Mouse (Mus musculus) midbrain, embryonic 12.5 days (tissue): ENCODE results near the gene Ramp3. TPM values are rescaled to one million over a fixed set of nuclear protein-coding genes. Genes with fewer than 3 reads are reported as not detected.
A peak's percentile ranks its signal among the peaks of the same experiment; 100 is the strongest.

Experiments
- ATAC-seq: fragments of 200-750 bp; cut with Nextera tagmentation; 2 replicates; pipeline ENCODE4 v1.8.0; 2017; ENCODE audit warnings: low read depth, moderate TSS enrichment, moderate library complexity; ENCODE audit not compliant: low FRiP score
- H3K27ac ChIP-seq: fragments of 300-500 bp; sonication (generic); replicated peaks from 2 replicates; pipeline ENCODE4 v1.5.1; 2016; ENCODE audit warnings: mild to moderate bottlenecking
- H3K27me3 ChIP-seq: fragments of 300-500 bp; sonication (generic); 2 replicates; pipeline ENCODE4 v1.6.1; 2016; ENCODE audit warnings: mild to moderate bottlenecking
- H3K36me3 ChIP-seq: fragments of 300-500 bp; sonication (generic); 2 replicates; pipeline ENCODE4 v1.6.1; 2016
- H3K4me1 ChIP-seq: fragments of 300-500 bp; sonication (generic); 2 replicates; pipeline ENCODE4 v1.6.1; 2016
- H3K4me2 ChIP-seq: fragments of 300-500 bp; sonication (generic); replicated peaks from 2 replicates; pipeline ENCODE4 v1.6.1; 2016; ENCODE audit warnings: mild to moderate bottlenecking, moderate library complexity
- H3K4me3 ChIP-seq: fragments of 300-500 bp; sonication (generic); 2 replicates; pipeline ENCODE4 v1.5.1; 2016; ENCODE audit warnings: mild to moderate bottlenecking
- H3K9ac ChIP-seq: fragments of 300-500 bp; sonication (generic); replicated peaks from 2 replicates; pipeline ENCODE4 v1.6.1; 2016; ENCODE audit warnings: mild to moderate bottlenecking, moderate library complexity
- H3K9me3 ChIP-seq: fragments of 300-500 bp; sonication (generic); 2 replicates; pipeline ENCODE4 v1.6.1; 2016; ENCODE audit warnings: mild to moderate bottlenecking
- WGBS: fragments of 180-500 bp; shearing (Covaris S2); methylation state at CpG from one replicate; pipeline ENCODE4 v1.1.7; 2016; 5-methylcytosine and 5-hydroxymethylcytosine counted together
- polyA plus RNA-seq: library from polyadenylated mRNA; unstranded; fragments of >200 nt; fragmentation: Nextera tagmentation; extraction: Ambion mirVana; gene quantifications from 2 replicates; pipeline ENCODE4 v1.2.1, GENCODE M21; 2016

Ramp3 gene
- polyA plus RNA-seq, 1 experiment from 2014 or later = 6.3 TPM

DNA sequence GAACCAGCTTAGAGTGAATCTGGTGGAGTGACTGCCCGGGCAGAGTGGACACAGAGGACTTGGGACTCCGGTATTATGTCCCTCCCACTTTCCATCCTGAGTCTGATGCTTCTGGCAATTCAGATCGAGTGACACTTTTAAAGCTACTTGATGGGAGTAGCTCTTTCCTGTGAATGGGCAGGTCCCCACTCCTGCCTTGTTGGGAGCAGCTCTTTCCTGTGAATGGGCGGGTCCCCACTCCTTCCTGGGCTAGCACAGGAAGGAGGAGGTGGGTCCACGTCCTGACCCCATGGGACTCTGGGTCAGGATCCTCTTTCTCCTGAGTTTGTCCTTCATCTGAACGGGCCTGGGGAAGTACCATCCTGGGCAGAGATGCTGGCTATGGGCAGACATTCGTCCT lies 17.1 kb downstream of the Ramp3 start:
- Histone ChIP-seq H3K4me3 (no peak overlapping the region), H3K36me3 (no peaks in the 10 kb centered on the region), H3K4me2 (no peak overlapping the region), H3K9me3 (no peaks in the 10 kb centered on the region), H3K27me3 (no peaks in the 10 kb centered on the region), H3K27ac (no peak overlapping the region), H3K9ac (no peak overlapping the region), H3K4me1 (no peaks in the 10 kb centered on the region)
- no peak for ATAC-seq
- WGBS = 69% methylated on average over 7 of the region's 7 CpGs

DNA sequence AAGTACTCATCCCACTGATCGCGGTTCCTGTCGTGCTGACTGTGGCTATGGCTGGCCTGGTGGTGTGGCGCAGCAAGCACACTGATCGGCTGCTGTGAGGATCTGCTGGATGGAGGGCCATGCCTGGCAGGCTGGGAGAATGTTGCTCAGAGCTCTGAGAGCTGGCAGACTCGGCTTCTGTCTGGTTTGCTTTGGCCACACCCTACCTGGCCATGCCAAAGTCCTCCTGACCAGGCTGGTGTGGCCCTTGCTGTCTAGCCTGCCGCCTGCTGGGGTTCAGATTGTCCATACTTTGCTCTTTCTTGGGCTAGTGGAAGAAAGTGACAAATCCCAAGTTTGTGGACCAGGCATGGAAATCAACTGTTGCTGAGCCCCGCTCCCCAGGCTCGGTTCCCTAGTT lies 18.3 kb downstream of the Ramp3 start:
- Histone ChIP-seq H3K9me3 (no peaks in the 10 kb centered on the region), H3K36me3 (no peaks in the 10 kb centered on the region), H3K4me2 (no peak overlapping the region), H3K27ac (no peak overlapping the region), H3K4me1 (no peaks in the 10 kb centered on the region), H3K9ac (no peak overlapping the region), H3K4me3 (no peak overlapping the region), H3K27me3 (no peaks in the 10 kb centered on the region)
- 87% methylated on average over 9 of the region's 9 CpGs for WGBS
- no peak for ATAC-seq

DNA sequence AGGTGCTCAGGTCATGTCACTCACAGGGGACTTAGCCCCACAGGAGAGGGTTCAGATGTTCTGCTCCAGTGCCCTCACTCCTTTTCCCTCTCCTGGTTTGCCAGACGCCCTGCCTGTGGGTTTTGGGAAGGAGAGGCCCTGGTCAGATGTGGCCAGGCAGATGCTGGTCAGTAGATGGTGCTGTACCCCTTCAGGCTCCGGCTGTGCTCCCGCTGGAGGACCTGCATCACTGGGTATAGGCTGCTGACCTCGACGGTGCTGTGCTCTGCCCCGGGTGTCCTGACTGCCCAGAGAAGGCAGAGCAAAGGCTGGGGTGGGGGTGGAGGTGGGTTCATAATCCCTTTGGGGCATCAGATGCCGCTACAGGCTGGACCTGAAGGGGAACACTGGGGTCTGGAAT lies 19.2 kb downstream of the Ramp3 start:
- Histone ChIP-seq H3K27ac (no peak overlapping the region), H3K4me2 (no peak overlapping the region), H3K4me1 (no peaks in the 10 kb centered on the region), H3K9me3 (peaks cover 5% of the 10 kb centered on the region; the same call in 1 of the 2 replicates), H3K36me3 (no peaks in the 10 kb centered on the region), H3K4me3 (no peak overlapping the region), H3K27me3 (no peaks in the 10 kb centered on the region), H3K9ac (no peak overlapping the region; the same call in 1 of the 2 replicates)
- ATAC-seq = peak; percentile 70; the same call in 1 of the 2 replicates
- 20% methylated on average over 7 of the region's 7 CpGs for WGBS

DNA sequence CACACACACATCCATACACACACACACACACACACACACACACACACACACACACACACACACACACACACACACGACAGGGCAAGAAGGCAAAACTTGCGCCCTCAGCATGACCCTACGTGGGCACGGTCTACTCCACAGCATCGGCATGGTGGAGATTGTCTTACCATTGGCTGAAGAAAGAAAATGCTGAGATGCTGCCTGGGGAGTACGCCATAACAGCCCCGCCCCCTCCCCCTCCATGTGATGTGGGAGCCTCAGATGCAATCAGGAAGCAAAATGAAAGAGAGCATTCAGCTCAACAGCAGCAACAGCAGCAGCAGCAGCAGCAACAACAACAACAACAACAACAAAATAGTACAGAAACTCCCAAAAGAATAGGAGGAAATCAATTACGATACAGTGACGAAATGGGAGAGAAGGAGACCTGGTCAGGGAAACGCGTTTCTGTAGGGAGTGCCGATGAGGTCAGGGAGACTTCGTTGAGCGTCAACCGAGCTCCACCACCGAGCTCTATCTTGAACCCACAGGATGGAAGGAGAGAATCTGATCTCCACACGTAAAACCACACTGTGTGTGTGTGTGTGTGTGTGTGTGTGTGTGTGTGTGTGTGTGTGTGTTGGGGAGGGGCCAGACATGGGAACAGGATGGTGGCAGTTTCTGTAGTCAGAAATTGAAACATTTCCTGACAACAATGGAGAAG lies 21.5 kb downstream of the Ramp3 start:
- no peak for ATAC-seq
- no peak overlapping the region for H3K4me2 ChIP-seq

DNA sequence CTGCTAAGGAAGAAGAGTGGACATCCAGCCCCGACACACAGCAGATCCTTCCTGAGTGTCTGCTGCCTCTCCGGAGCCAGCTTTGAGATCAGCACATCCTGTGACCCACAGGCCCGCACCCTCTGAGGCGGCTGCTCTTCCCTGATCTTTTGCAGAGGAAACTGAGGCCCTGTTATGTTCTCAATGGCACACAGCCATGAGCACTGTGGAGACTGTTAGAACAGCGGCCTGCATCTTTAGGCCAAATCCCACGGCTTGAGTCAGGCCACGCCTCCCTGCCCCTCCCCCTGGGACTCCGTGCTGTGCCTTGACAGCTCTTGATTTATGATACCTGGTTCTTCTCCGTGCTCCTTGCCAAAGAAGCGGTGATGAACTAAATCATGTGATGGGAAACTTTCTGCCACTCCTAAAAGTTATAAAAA lies 22.1 kb downstream of the Ramp3 start:
- H3K4me3 ChIP-seq = no peak overlapping the region
- no peaks in the 10 kb centered on the region for H3K27me3 ChIP-seq
- peaks cover 6% of the 10 kb centered on the region; the same call in 1 of the 2 replicates for H3K9me3 ChIP-seq
- H3K9ac ChIP-seq = no peak overlapping the region
- H3K4me1 ChIP-seq = no peaks in the 10 kb centered on the region
- H3K4me2 ChIP-seq = no peak overlapping the region
- no peak for ATAC-seq
- H3K27ac ChIP-seq = no peak overlapping the region
- H3K36me3 ChIP-seq = no peaks in the 10 kb centered on the region
- 40% methylated on average over 10 of the region's 10 CpGs for WGBS

More for the DNA sequence above, 21.5 kb downstream of the Ramp3 start:
- Histone ChIP-seq H3K9ac (no peak overlapping the region), H3K27me3 (no peaks in the 10 kb centered on the region), H3K9me3 (peaks cover 6% of the 10 kb centered on the region; the same call in 1 of the 2 replicates), H3K4me1 (no peaks in the 10 kb centered on the region), H3K27ac (no peak overlapping the region), H3K36me3 (no peaks in the 10 kb centered on the region), H3K4me3 (no peak overlapping the region)
- WGBS = 79% methylated on average over 17 of the region's 17 CpGs

DNA sequence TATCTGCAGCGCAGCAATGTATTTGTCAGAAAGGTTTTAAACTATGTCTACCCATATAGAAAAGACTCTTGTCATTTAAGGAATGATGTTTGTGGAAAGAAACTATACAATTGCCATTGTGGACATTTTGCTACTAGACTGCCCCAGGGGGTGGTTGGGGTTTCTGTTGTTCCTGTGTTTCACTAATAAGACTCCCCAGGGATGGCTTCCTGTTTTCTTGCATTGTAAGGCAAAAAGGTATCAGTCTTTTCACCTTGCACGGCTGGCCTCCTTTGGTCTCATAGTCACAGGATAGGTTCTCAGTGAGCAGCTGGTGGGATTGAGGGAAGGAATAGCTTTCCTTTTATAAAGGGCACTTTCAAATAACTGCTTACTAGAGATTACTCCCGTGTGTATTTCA lies 26.4 kb downstream of the Ramp3 start:
- Histone ChIP-seq H3K27ac (no peak overlapping the region), H3K36me3 (no peaks in the 10 kb centered on the region), H3K27me3 (no peaks in the 10 kb centered on the region), H3K4me1 (no peaks in the 10 kb centered on the region), H3K9me3 (peaks cover 6% of the 10 kb centered on the region; the same call in 1 of the 2 replicates), H3K9ac (no peak overlapping the region), H3K4me3 (no peak overlapping the region), H3K4me2 (no peak overlapping the region)
- no peak for ATAC-seq
- WGBS = 58% methylated on average over 3 of the region's 3 CpGs

DNA sequence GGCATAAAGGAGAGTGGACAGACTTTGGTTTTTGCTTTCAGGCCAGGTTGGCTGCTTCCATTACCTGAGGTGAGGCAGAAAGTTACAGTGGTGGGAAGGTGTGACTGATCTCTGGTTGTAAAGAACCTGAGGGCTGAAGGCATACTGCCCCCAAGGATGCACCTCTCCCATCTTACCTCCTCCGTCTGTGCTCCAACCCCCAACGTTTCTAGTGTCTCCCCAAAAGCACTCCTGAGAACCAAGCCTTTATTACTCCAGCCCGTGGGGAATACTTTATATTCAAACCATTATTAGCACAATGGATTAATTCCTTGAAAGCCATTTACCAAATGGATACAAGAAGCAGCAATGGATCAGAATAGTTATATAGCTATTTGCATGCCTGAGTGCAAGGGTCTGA lies 30.6 kb downstream of the Ramp3 start:
- no peak overlapping the region for H3K4me3 ChIP-seq
- no peaks in the 10 kb centered on the region for H3K27me3 ChIP-seq
- no peaks in the 10 kb centered on the region for H3K4me1 ChIP-seq
- no peak overlapping the region for H3K9ac ChIP-seq
- 69% methylated on average over 3 of the region's 3 CpGs for WGBS
- no peak overlapping the region for H3K4me2 ChIP-seq
- no peak for ATAC-seq
- H3K36me3 ChIP-seq = no peaks in the 10 kb centered on the region
- H3K27ac ChIP-seq = no peak overlapping the region
- H3K9me3 ChIP-seq = no peaks in the 10 kb centered on the region

DNA sequence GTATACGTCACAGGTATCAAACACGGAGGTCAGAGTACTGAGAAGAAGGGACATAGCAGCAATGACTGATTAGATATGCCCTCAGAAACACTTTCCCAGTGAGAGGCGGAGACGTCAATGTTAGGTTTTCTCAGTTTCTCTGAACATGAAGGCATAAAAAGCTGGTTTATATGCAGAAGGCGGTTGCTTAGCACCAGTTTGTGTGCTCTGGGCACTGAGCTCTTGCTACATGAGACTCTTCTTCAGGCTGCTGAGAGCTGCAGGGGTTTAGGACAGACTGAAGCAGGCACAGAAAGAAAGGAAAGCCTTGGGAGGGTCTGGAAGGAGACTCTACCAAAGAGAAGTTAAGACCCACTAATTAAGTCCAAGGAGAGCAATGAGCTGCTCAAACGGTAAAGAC lies 34.0 kb downstream of the Ramp3 start:
- no peak for ATAC-seq
- H3K27ac ChIP-seq = no peak overlapping the region
- H3K27me3 ChIP-seq = no peaks in the 10 kb centered on the region
- no peak overlapping the region for H3K4me3 ChIP-seq
- no peaks in the 10 kb centered on the region for H3K9me3 ChIP-seq
- H3K36me3 ChIP-seq = no peaks in the 10 kb centered on the region
- no peak overlapping the region for H3K4me2 ChIP-seq
- WGBS = 70% methylated on average over 6 of the region's 6 CpGs
- no peaks in the 10 kb centered on the region for H3K4me1 ChIP-seq
- no peak overlapping the region for H3K9ac ChIP-seq

DNA sequence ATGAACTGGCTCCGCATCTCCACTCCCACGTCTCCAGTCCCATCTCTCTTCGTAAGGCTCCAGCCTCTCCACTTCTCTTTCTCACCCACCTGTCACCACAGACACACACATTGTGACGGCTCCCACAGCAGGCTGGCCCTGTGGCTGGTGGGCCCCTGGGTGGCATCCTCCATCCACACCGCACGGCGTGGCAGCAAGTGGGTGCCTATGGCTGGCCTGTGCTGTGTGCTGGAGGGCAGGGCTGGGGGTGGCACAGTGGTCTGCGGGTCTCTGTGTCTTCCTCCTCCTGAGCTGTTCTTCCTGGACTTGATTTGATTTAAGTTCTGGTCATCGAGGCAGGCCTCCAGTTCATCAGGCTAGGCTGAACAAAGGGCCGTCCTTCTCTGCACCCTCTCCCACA lies 35.8 kb downstream of the Ramp3 start:
- no peak overlapping the region for H3K9ac ChIP-seq
- H3K36me3 ChIP-seq = no peaks in the 10 kb centered on the region
- WGBS = 94% methylated on average over 10 of the region's 10 CpGs
- no peaks in the 10 kb centered on the region for H3K4me1 ChIP-seq
- H3K4me3 ChIP-seq = no peak overlapping the region
- H3K27ac ChIP-seq = no peak overlapping the region
- H3K27me3 ChIP-seq = no peaks in the 10 kb centered on the region
- no peak for ATAC-seq
- H3K9me3 ChIP-seq = no peaks in the 10 kb centered on the region
- H3K4me2 ChIP-seq = no peak overlapping the region

DNA sequence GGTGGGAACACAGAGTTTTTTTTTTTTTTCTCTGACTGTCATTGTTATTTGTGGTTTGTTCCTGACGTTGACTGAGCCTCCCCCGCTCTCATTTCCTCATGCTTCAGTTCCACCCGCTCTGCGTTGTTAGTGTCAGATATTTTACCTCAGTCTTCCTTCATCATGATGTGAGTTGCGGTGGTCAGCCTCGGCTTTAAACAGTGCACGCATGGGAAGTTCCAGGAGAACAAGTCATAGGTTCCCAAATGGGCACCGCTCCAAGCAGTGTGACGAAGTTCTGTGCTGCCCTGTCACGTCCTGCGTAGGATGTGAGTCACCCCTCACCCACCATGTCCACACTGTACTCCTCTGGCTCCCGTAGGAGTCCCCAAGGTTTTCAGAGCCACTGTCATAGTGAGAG lies 36.9 kb downstream of the Ramp3 start:
- H3K9me3 ChIP-seq = no peaks in the 10 kb centered on the region
- H3K4me1 ChIP-seq = no peaks in the 10 kb centered on the region
- no peaks in the 10 kb centered on the region for H3K27me3 ChIP-seq
- WGBS = 84% methylated on average over 12 of the region's 12 CpGs
- no peak overlapping the region for H3K27ac ChIP-seq
- H3K4me3 ChIP-seq = no peak overlapping the region
- ATAC-seq = no peak
- no peak overlapping the region for H3K9ac ChIP-seq
- no peaks in the 10 kb centered on the region for H3K36me3 ChIP-seq
- no peak overlapping the region for H3K4me2 ChIP-seq

DNA sequence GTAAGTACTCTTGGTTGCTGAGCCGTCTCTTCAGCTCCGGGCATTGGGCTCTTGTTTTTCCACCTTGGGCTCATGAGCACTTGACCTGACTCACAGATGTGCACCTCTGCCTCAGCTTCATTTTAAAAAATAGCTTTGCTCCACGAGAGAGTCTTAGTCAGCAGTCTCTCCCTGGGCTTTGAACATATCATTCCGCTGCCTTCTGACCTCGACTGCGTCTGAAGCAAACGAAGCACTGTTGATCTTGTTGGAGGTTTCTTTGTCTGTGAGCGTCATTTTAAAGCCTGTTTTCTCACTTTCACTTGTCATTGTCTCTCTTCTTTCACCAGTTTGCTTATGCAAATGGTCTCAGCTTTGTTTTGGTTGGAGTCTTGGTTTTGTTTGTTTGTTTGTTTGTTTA lies 38.2 kb downstream of the Ramp3 start:
- Histone ChIP-seq H3K27me3 (no peaks in the 10 kb centered on the region), H3K27ac (no peak overlapping the region), H3K4me2 (no peak overlapping the region), H3K36me3 (no peaks in the 10 kb centered on the region), H3K4me1 (no peaks in the 10 kb centered on the region), H3K9me3 (no peaks in the 10 kb centered on the region), H3K4me3 (no peak overlapping the region), H3K9ac (no peak overlapping the region)
- 75% methylated on average over 8 of the region's 8 CpGs for WGBS
- ATAC-seq = no peak

DNA sequence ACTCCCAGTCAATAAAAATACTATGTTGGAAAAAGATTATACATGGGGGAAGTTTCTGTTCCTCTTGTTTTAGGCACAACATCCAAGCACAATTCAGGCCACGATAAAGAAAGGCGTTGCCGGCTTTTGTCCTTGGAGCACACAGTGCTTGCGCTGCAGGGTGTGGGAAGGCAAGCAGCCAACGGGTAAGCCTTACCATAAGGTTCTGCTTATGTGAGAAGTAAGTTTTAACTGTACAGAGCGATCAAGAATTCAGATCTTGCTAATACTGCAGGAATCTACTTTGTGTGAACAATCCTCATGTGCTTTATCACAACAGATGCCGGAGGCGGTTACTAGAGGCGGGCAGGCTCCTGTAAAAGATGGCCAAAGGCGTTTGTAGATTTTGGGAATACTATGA lies 39.4 kb downstream of the Ramp3 start:
- no peaks in the 10 kb centered on the region for H3K4me1 ChIP-seq
- WGBS = 94% methylated on average over 10 of the region's 10 CpGs
- no peak overlapping the region for H3K9ac ChIP-seq
- no peaks in the 10 kb centered on the region for H3K36me3 ChIP-seq
- no peak for ATAC-seq
- no peak overlapping the region for H3K27ac ChIP-seq
- H3K27me3 ChIP-seq = no peaks in the 10 kb centered on the region
- H3K4me2 ChIP-seq = no peak overlapping the region
- no peak overlapping the region for H3K4me3 ChIP-seq
- H3K9me3 ChIP-seq = no peaks in the 10 kb centered on the region

DNA sequence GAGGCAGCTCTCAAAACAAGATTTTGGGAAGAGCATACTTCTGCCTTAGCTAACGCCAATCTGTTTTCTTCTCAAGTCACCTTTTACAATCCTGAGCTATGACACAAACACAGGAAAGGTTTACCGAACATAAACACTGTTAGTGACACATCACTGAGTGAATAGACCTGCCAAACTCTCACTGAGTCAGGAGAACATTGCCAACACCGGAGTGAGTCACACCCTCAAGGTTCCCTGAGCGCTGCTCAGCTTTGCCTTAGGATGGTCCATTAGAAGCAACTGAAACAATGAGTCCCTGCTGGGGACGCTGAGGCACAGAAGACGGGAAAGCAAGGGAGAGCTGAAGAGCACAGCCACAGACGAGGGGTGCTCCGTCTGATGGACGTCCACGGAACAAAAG lies 40.0 kb downstream of the Ramp3 start:
- H3K27me3 ChIP-seq = no peaks in the 10 kb centered on the region
- H3K9ac ChIP-seq = no peak overlapping the region
- ATAC-seq = no peak
- 82% methylated on average over 10 of the region's 10 CpGs for WGBS
- no peaks in the 10 kb centered on the region for H3K36me3 ChIP-seq
- no peak overlapping the region for H3K4me3 ChIP-seq
- H3K9me3 ChIP-seq = no peaks in the 10 kb centered on the region
- no peaks in the 10 kb centered on the region for H3K4me1 ChIP-seq
- H3K27ac ChIP-seq = no peak overlapping the region
- no peak overlapping the region for H3K4me2 ChIP-seq
